Mouse (Mus musculus) limb, embryonic 14.5 days (tissue): ENCODE measurements at regions not wholly inside any gene's neighbourhood (a gene's known extent, or its start where the extent isn't known, plus 50 kb on each side); places are given as distances from the start of the nearest gene placed in this dataset.

Source experiments
- ATAC-seq: fragments of 200-750 bp; cut with Nextera tagmentation; 2 replicates; pipeline ENCODE4 v1.8.0; 2017; ENCODE audit warnings: low read depth, moderate number of reproducible peaks, moderate TSS enrichment; ENCODE audit not compliant: low FRiP score
- DNase-seq: peaks from one replicate; pipeline ENCODE4 v3.0.0-alpha.2; 2015; ENCODE audit warnings: low spot score
- H3K27ac ChIP-seq: fragments of 300-500 bp; sonication (generic); replicated peaks from 2 replicates; pipeline ENCODE4 v1.5.1; 2014; ENCODE audit warnings: low read depth, mild to moderate bottlenecking, low read length, moderate library complexity, mixed read lengths
- H3K27me3 ChIP-seq: fragments of 300-500 bp; sonication (generic); 2 replicates; pipeline ENCODE4 v1.6.1; 2014; ENCODE audit warnings: low read length, mixed read lengths; ENCODE audit not compliant: control insufficient read depth, insufficient read depth
- H3K36me3 ChIP-seq: fragments of 300-500 bp; sonication (generic); 2 replicates; pipeline ENCODE4 v1.6.1; 2014; ENCODE audit warnings: mild to moderate bottlenecking, low read length, moderate library complexity, mixed read lengths; ENCODE audit not compliant: control insufficient read depth, insufficient read depth
- H3K4me1 ChIP-seq: fragments of 300-500 bp; sonication (generic); 2 replicates; pipeline ENCODE4 v1.6.1; 2014; ENCODE audit warnings: antibody characterized with exemption, low read length, mixed read lengths; ENCODE audit not compliant: control insufficient read depth, insufficient read depth
- H3K4me2 ChIP-seq: fragments of 300-500 bp; sonication (generic); replicated peaks from 2 replicates; pipeline ENCODE4 v1.6.1; 2014; ENCODE audit warnings: low read depth, mild to moderate bottlenecking, low read length, moderate library complexity; ENCODE audit not compliant: severe bottlenecking
- H3K4me3 ChIP-seq: fragments of 300-500 bp; sonication (generic); replicated peaks from 2 replicates; pipeline ENCODE4 v1.5.1; 2014; ENCODE audit warnings: low read length
- H3K9ac ChIP-seq: fragments of 300-500 bp; sonication (generic); 2 replicates; pipeline ENCODE4 v1.6.1; 2014; ENCODE audit warnings: mild to moderate bottlenecking, low read depth, low read length, moderate library complexity; ENCODE audit not compliant: severe bottlenecking
- H3K9me3 ChIP-seq: fragments of 300-500 bp; sonication (generic); 2 replicates; pipeline ENCODE4 v1.6.1; 2016; ENCODE audit warnings: low read length; ENCODE audit not compliant: control insufficient read depth
- POLR2A ChIP-seq: fragments of 200-500 bp; IDR thresholded peaks from 2 replicates; pipeline ENCODE4 v1.8.0; 2012; ENCODE audit warnings: inconsistent platforms, mild to moderate bottlenecking, moderate library complexity, borderline replicate concordance; ENCODE audit not compliant: insufficient read depth, insufficient read length; ENCODE audit errors: extremely low read depth
- WGBS: fragments of 180-500 bp; shearing (Covaris S2); extraction: QIAGEN DNeasy Blood & Tissue Kit; methylation state at CpG from one replicate; pipeline ENCODE4 v1.1.7; 2014; 5-methylcytosine and 5-hydroxymethylcytosine counted together

GRCm38 (mm10) chr8:42219857-42220600 lies 803.2 kb upstream of the Frg1 start:
- WGBS: 88% methylated on average over 2 of the region's 2 CpGs
- Histone ChIP-seq H3K9me3 (no peaks in the 10 kb centered on the region), H3K27me3 (no peaks in the 10 kb centered on the region), H3K4me3 (no peak overlapping the region), H3K27ac (no peak overlapping the region), H3K36me3 (no peaks in the 10 kb centered on the region), H3K9ac (no peak overlapping the region), H3K4me1 (no peaks in the 10 kb centered on the region), H3K4me2 (no peak overlapping the region)
- DNase-seq (no peak), ATAC-seq (no peak)
- TF ChIP-seq POLR2A: no peak

GRCm38 (mm10) chr8:42210943-42211342 lies 794.1 kb upstream of the Frg1 start:
- no peak overlapping the region for H3K9ac ChIP-seq
- WGBS: 44% methylated on average over 2 of the region's 2 CpGs
- ATAC-seq: no peak
- peak; percentile 19 for DNase-seq
- no peak overlapping the region for H3K27ac ChIP-seq
- no peaks in the 10 kb centered on the region for H3K4me1 ChIP-seq
- no peak for TF ChIP-seq POLR2A
- no peak overlapping the region for H3K4me3 ChIP-seq
- H3K27me3 ChIP-seq: no peaks in the 10 kb centered on the region
- H3K36me3 ChIP-seq: no peaks in the 10 kb centered on the region
- no peaks in the 10 kb centered on the region for H3K9me3 ChIP-seq
- no peak overlapping the region for H3K4me2 ChIP-seq

- no peak overlapping the region for H3K4me3 ChIP-seq
- no peak overlapping the region for H3K27ac ChIP-seq
- ATAC-seq (no peak), DNase-seq (no peak)
- no peak overlapping the region for H3K9ac ChIP-seq
- no peaks in the 10 kb centered on the region for H3K9me3 ChIP-seq
- H3K4me2 ChIP-seq: no peak overlapping the region
- TF ChIP-seq POLR2A: no peak
- no peaks in the 10 kb centered on the region for H3K27me3 ChIP-seq
- no peaks in the 10 kb centered on the region for H3K4me1 ChIP-seq
- H3K36me3 ChIP-seq: no peaks in the 10 kb centered on the region
Measured at GRCm38 (mm10) chr8:42209989-42210388, 793.1 kb upstream of the Frg1 start.

GRCm38 (mm10) chr8:42197257-42197656 lies 780.4 kb upstream of the Frg1 start:
- 84% methylated on average over 5 of the region's 5 CpGs for WGBS
- TF ChIP-seq POLR2A: no peak
- Histone ChIP-seq H3K27me3 (no peaks in the 10 kb centered on the region), H3K4me1 (no peaks in the 10 kb centered on the region), H3K9me3 (no peaks in the 10 kb centered on the region), H3K27ac (no peak overlapping the region), H3K9ac (no peak overlapping the region), H3K4me3 (no peak overlapping the region), H3K36me3 (no peaks in the 10 kb centered on the region), H3K4me2 (no peak overlapping the region)
- DNase-seq (no peak), ATAC-seq (no peak)

- Histone ChIP-seq H3K27me3 (no peaks in the 10 kb centered on the region), H3K9ac (no peak overlapping the region), H3K4me3 (no peak overlapping the region), H3K4me2 (no peak overlapping the region), H3K4me1 (no peaks in the 10 kb centered on the region), H3K27ac (no peak overlapping the region), H3K36me3 (no peaks in the 10 kb centered on the region), H3K9me3 (no peaks in the 10 kb centered on the region)
- DNase-seq (no peak), ATAC-seq (no peak)
- no peak for TF ChIP-seq POLR2A
- 96% methylated on average over 1 of the region's 1 CpGs for WGBS
Measured at GRCm38 (mm10) chr8:42193902-42194550, 777.2 kb upstream of the Frg1 start.
